Mouse (Mus musculus) small intestine, adult 2 months (tissue): ENCODE results near the gene Fign.

Experiments used
- CTCF ChIP-seq: fragments of 200-500 bp; IDR thresholded peaks from 2 replicates; pipeline ENCODE4 v1.5.1; 2012; ENCODE audit warnings: low read depth, mild to moderate bottlenecking, control low read depth, inconsistent platforms, low read length, moderate library complexity, mixed read lengths; ENCODE audit not compliant: insufficient replicate concordance, insufficient read length; ENCODE audit errors: extremely low read depth
- POLR2A ChIP-seq: fragments of 200-500 bp; IDR thresholded peaks from 2 replicates; pipeline ENCODE4 v1.6.1; 2012; ENCODE audit warnings: low read depth, mild to moderate bottlenecking, control low read depth, inconsistent platforms, low read length, moderate library complexity

DNA sequence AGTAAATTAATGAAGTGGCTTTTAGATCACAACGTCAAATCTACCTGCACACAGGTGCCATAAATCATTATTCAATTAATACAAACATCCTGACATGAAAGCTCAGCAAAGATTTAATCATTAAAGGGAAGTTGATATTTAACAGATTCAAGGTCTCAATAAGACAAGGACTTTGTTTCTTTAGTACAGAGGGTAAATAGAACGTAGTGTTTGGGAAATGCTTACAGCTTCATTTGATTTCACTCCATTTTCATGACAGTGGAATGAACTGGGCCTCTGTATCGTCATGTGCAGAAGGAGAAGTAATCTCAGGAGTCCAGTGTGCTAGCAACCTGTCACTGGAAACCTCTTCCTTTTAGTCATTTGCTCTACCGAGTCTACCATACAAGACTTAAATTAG is 35.8 kb upstream of the Fign start:
- TF ChIP-seq CTCF (no peak), POLR2A (no peak)
